Mouse (Mus musculus): ENCODE results near the gene Tjp1.

Gene Tjp1

GRCm38 (mm10) chr7:65367386-65368245 lies 160.0 kb downstream of the Tjp1 start:
- ATAC-seq (ENCODE audit: insufficient number of reproducible peaks, low FRiP score, low TSS enrichment) = no peak

DNA sequence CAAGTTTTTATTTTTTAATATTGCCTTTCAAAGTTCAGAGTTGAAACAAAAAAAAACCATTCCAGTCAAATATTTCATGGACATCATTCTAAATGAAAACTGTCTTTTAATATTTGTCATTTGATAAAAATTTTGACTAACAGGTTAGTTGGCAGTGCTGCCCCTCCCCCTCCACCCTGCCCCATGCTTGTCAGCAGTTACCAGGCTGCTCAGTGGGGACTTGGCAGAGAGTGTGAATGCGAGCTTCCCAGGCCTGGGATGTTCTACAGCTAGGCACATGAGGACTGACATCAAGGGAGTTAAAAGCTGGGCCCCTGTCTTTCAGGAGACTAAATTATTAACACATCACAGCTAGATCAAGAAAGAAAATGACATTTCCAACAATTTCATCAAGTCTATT lies 161.4 kb downstream of the Tjp1 start:
- ATAC-seq (ENCODE audit: insufficient number of reproducible peaks, low FRiP score, low TSS enrichment) = no peak

DNA sequence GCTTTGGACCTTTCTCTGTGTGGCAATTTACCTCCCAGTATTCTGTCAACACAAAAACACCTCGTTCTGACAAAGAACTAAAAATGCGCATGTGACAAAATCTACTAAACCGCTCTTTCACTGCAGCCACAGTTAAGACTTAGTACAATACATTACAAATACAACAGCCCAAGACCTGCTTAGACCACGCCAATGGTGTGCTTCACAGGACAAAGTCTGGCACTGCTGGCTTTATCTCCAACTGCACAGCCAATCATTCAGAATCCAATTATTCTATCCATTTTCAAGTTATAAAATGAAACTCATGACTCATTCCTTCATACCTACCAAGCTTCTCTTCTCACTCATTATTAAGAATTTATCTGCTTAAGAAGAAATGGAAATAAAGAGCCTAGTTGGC lies 162.0 kb downstream of the Tjp1 start:
- no peak for ATAC-seq (ENCODE audit: insufficient number of reproducible peaks, low FRiP score, low TSS enrichment)

GRCm38 (mm10) chr7:65360278-65360677 lies 167.3 kb downstream of the Tjp1 start:
- ATAC-seq (ENCODE audit: insufficient number of reproducible peaks, low FRiP score, low TSS enrichment) = no peak

GRCm38 (mm10) chr7:65359774-65360173 lies 167.8 kb downstream of the Tjp1 start:
- ATAC-seq (ENCODE audit: insufficient number of reproducible peaks, low FRiP score, low TSS enrichment) = no peak

- no peak for ATAC-seq (ENCODE audit: insufficient number of reproducible peaks, low FRiP score, low TSS enrichment)
Measured at GRCm38 (mm10) chr7:65357538-65357937, 170.0 kb downstream of the Tjp1 start.

- no peak for ATAC-seq (ENCODE audit: insufficient number of reproducible peaks, low FRiP score, low TSS enrichment)
Measured at GRCm38 (mm10) chr7:65356204-65356603, 171.4 kb downstream of the Tjp1 start.

DNA sequence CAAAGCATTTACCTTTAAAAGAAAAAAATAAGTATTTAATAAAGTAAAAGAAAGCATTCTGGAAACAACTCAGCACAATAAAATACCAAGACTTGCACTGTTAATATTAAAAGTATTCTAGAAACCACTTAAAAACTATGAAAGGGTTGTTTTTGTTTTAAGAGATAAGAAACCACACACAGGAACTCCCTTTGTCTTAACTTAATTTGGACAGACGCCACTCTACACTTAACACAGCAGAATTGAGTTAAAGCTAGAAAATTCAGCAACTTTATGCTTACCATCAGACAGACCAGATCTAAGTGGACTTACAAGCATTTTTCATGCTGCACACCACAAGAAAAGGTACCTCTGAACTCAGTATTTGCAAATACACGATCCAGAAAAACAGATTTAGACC lies 172.7 kb downstream of the Tjp1 start:
- no peak for ATAC-seq (ENCODE audit: insufficient number of reproducible peaks, low FRiP score, low TSS enrichment)

GRCm38 (mm10) chr7:65350348-65351079 lies 177.1 kb downstream of the Tjp1 start:
- no peak for ATAC-seq (ENCODE audit: insufficient number of reproducible peaks, low FRiP score, low TSS enrichment)

DNA sequence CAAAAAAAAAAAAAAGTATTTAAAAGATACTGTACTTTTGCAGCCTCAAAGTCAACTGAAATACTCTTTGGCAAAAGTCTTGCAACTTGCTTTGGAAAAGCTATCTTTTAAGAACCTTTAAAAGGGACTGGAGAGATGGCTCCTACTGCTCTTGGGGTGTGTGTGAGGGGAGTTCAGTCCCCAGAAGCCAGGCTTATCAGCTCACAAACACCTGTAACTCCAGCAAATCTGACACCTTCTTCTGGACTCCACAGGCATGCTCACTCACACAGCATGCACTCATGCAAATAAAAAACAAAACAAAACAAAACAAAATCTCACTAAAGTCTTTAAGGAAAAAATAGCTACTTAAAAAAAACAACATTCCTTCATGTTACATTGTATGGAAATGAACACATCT lies 179.0 kb downstream of the Tjp1 start:
- ATAC-seq (ENCODE audit: insufficient number of reproducible peaks, low FRiP score, low TSS enrichment) = no peak

DNA sequence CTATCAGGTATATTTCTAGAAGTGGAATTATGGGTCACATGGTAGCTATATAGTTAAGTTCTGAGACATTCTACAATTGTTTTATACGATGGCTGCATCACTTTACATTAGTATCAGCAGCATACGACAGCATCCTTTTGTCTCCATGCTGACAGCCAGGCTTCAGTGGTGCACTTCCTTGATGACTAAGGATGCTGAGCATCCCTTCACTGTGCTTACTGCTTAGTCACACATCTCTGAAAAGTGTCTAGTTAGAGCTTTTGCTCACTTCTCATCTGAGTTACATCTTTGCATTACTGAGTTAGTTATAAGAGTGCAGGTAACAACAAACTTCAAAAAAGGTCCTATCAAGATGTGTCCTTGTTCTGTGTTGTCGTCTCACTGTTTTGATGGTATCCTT lies 182.3 kb downstream of the Tjp1 start:
- ATAC-seq (ENCODE audit: insufficient number of reproducible peaks, low FRiP score, low TSS enrichment) = no peak

DNA sequence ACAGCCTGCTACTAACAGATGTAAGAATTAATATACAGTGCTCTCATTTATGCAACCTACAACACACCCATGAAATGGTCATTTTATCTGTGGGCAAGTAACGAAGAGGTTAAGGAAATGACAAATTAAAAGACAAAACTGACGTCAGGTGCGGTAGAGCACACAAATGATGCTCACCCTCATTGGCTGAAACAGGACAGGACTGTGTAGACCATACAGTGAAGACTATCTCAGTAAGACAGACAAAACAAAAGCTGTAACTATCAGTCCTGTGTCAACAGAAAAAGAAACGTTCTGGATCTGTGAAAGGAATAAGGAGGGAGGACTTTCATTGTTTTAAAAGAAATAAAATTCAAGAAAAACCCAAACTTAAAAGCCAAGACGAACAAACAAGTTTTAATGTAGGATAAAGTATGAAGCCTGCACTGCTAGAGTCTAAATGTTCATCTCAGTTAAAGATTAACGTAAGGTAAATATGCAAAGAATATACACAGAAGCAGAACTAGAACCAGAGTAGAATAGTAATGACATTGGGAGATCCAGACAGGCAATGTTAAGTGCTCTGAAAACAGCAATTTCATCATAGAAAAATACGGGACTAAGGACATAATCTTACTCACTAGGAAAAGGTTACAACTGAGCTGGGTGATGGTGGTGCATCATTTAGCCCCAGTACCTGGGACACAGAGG lies 189.9 kb downstream of the Tjp1 start:
- ATAC-seq (ENCODE audit: insufficient number of reproducible peaks, low FRiP score, low TSS enrichment) = no peak

GRCm38 (mm10) chr7:65333081-65333760 lies 194.4 kb downstream of the Tjp1 start:
- no peak for ATAC-seq (ENCODE audit: insufficient number of reproducible peaks, low FRiP score, low TSS enrichment)

DNA sequence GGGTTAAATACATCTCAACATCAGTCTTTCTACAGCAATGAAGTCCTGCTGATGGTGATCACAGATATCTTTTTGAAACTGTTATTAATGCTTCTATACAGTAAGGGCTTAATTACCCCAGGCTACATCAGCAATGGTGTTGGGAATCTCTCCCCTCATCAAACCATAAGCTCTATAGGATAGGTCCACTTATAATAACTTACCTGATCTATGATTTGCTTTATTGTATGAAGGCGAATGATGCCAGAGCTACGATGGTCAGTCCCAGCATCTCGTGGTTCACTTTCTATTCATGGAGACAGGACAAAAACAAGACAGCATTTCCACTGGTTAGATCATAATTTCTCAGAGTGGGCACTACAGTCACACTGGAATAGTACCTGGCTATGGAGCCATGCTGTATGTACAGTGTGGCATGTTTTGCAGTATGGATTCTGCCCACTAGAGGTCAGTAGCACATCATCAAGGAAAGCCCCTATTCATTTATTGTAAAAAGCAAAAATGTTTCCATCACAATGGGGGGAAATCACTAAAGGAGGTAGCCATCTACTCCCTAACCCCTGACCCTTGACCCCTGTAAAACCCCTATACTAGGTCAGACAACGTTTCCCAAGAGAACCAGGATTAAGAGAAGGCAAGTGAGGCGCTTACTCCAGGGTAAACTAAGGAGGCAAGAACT lies 208.4 kb downstream of the Tjp1 start:
- 0 out of 2 replicates have a peak, but pooled peaks have one; percentile 49 for ATAC-seq (ENCODE audit: insufficient number of reproducible peaks, low FRiP score, low TSS enrichment)

GRCm38 (mm10) chr7:65317418-65317817 lies 210.2 kb downstream of the Tjp1 start:
- peak; percentile 31; the same call in 1 of the 2 replicates for ATAC-seq (ENCODE audit: insufficient number of reproducible peaks, low FRiP score, low TSS enrichment)

- no peak for ATAC-seq (ENCODE audit: insufficient number of reproducible peaks, low FRiP score, low TSS enrichment)
Measured at GRCm38 (mm10) chr7:65315182-65315581, 212.4 kb downstream of the Tjp1 start.

DNA sequence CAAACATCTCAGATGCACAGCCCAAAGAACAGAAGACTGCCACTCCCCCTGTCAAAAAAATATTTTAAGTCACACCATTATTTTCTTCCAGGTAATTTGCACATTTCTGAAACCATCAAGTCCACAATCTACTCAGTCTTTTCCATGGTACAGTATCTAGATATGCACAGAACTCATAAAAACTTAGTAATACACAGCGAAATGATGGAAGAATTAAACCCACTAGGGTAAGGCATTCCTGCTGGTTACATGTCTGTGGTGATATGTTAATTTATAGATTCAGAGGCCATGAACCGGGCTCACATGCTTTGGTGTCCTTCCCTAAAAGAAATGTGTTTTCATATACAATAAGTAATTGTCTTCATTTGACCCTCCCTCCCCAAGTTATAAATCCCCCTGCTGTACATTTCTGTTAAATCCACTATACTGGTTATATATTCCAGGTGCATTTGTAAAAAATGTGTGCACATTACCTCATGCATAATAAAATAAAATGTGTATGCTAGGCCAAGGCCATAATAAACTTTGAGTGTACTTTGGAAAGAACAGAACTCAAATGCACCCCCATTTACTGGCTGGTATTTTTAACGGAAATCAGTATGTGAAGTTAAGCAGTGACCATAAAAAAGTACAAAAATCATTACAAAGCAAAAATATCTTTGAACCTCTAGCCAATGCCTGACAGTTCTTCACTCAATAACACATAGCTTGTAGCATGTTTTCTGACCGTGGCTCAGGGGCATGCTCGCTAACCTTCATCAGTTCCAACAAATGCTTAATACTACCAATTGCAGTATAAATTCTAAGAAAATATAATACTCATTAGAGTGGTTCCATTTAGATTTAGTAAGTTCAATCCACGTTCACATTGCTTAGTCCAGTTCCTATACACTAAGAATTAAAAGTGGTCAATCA lies 230.6 kb downstream of the Tjp1 start:
- ATAC-seq (ENCODE audit: insufficient number of reproducible peaks, low FRiP score, low TSS enrichment) = no peak

DNA sequence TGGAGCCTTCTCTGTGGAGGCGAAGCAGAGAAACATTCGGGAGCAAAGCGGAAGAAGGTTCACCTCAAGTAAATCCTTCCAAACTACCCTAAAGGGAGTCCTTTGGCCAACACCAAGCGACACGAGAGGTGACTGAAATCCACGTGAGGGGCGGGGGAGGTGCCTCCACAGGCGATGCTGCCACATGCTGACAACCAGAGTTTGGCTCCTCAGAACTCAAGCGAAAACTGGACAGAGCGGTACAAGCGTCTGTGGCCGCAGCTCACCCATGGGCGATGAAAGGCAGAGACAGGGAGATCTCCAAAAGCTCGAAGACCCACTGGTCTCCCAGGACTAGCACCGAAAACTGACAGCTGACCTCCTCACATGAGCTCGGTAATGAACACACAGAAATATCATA lies 244.7 kb downstream of the Tjp1 start:
- no peak for ATAC-seq (ENCODE audit: insufficient number of reproducible peaks, low FRiP score, low TSS enrichment)

- ATAC-seq (ENCODE audit: insufficient number of reproducible peaks, low FRiP score, low TSS enrichment) = no peak
Measured at GRCm38 (mm10) chr7:65281960-65282359, 245.6 kb downstream of the Tjp1 start.

All from cerebellum, adult (tissue).